Mouse (Mus musculus): ENCODE data around the gene Olfr461.

GRCm38 (mm10) chr6:40584336-40584735 lies 29.5 kb upstream of the Olfr461 start:
- TF ChIP-seq POLR2A (IDR thresholded peaks at IDR 0.05; ENCODE audit: low read depth, low read length) (no peak), CTCF (IDR thresholded peaks at IDR 0.05; ENCODE audit: borderline replicate concordance, insufficient read depth, low read length) (no peak)
